Mouse (Mus musculus) ZHBTc4 (cell line): ENCODE measurements at regions not wholly inside any gene's neighbourhood (a gene's known extent, or its start where the extent isn't known, plus 50 kb on each side); places are given as distances from the start of the nearest gene placed in this dataset.
"Not testable (repeated sequence)": the region's sequence is repeated elsewhere in the genome, so short reads cannot be mapped to it uniquely, and the experiment has no call there.

Source experiments
- DNase-seq: peaks from one replicate; pipeline ENCODE4 v3.0.0-alpha.2; 2011; ENCODE audit warnings: low read depth, low spot score

DNA sequence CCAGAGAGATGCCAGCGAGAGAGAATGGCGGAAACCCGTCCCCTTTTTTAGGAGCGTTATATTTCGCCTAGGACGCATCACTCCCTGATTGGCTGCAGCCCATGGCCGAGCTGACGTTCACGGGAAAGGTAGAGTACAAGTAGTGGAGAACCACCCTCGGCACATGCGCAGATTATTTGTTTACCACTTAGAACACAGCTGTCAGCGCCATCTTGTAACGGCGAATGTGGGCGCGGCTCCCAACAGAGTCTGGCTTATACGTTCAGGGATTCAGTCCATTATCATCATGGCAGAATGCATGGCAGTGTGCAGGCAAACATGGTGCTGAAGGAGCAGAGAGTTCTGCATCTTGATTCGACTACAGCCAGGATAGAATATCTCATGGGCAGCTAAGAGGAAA is 339.8 kb upstream of the Glra2 start:
- not testable (repeated sequence) for DNase-seq

DNA sequence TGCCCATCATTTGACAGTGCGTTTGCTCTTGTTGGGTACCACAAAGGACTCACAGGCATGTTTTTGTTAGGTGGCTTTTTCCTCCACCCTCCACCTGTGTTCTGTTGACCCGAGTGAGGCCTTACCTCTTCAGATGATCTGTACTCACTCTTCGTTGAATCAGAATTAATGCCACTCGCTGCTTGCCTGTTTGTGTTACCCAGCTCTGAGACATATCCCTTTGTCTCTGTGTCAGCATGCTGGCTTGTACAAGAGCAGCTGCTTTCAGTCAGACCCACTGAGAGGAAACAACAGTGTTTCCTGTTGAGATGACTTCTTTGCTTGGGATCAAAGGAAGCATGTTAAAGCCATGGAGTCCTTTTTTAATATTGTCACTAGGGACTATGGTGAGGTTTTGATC is 304.0 kb upstream of the Glra2 start:
- no peak for DNase-seq

DNA sequence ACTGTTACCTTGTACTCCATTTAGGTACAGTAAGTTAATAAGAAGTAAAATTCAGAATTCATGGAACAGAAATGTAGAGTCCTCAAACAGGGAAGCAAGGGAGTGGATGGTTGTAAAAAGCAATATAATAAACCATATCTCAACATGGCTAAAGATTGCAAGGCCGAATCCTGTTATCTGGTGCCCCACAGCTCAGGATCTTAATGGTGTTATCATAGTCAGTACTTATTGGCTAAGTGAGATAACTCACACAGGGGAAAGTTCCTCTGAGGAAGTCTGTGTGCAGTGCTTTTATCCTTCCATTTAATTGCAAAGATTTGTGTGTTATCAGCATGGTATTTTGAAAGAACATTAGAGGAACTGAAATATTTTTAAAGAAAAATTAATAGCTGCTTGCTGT is 288.9 kb upstream of the Glra2 start:
- DNase-seq: no peak

DNA sequence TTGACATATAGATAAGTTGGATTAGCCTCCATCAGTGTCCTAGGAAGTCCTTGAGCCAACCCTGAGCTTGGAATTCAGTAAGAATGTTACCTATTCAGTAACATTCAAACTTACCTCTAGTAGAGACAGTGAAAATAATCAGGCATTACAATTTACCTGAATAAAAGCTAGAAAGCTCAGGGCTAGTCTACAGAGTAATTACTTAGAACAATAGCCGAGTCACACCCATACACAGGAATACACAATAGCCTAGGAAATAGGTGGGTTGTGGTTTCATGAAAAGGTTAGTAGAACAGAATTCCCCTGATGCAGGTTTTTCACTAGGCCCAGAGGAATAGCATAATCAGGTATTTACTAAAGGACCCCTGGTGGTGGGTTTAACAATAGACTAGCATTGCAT is 273.6 kb upstream of the Glra2 start:
- peak; percentile 59 for DNase-seq
